Mouse (Mus musculus) monocyte, adult 2 months (primary cell): ENCODE measurements around the gene Zfy2.

ENCODE experiments used
- DNase-seq, 2 experiments: peaks; one replicate each; pipeline ENCODE4 v3.0.0; 2022; ENCODE audit warnings: low spot score in 2 of 2, low read depth in 1 of 2

The Zfy2 gene

DNA sequence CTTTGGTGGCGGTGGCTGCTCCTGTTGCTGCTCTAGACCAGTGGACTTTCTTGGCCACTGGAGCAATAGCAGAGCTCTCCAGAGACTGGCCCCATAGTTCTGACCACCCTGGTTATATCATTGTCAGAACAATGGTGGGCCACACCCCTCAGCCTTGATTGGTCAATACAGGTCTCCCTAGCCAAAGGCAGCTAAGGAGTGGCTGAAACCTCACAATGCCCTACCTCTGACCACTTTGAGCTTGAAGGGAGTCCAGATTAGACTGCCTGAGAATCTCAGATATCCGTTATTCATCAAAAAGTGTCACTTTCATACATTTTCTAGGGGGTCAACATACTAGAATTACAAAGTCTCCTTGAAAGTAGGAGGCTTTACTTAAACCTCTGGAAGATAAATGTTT, at the start of gene Zfy2:
Gene Zfy2 (minus strand): TSS at position 101 of the 400 bp plus-strand sequence.
- DNase-seq: no peak
